Mouse (Mus musculus): ENCODE results near the gene Ddx52.

Ddx52 gene

DNA sequence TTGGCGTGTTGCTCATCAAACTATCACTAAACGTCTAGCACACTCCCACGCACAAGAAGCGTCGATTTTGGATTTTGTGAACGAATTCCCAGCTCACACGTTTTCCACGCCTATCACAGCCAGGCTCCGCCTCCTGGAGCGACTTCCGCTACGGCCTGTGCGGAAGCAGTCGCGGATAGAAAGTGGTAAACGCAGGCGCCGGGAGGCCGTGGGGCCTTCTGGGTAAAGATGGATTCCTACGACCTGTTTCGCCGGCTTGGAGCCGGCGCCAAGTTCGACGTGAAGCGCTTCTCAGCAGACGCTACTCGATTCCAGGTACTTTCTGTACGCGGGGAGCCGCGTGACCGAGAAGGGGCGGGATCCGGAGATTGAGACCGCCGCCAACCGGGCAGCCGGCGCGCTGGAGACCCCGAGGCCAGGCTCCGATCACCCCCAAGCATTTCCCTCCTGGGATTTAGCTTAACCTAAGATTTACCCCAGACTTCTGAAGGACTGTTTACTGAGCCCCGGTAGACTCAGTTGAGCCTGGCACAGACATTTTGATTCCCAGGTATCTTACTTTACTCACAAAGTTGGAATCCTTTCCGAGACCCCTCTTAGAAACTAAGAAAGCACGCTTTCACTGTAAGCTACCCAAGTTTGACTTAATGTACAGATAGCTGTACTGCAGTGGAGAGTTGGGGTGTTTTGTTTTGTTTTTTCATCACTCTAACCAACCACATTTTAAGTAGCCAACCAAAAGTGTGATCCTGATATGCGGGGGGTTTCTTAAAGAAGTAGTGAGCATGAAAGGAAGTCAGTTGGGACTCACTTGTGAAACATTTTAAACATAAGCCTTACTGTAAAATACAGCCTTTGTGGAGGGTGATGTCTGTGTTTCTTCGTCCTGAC is at the start of gene Ddx52:
Ddx52 (plus strand) TSS at position 113 of the 891 bp plus-strand sequence.
- peak; percentile 92 for DNase-seq (ENCODE audit: low spot score)

DNA sequence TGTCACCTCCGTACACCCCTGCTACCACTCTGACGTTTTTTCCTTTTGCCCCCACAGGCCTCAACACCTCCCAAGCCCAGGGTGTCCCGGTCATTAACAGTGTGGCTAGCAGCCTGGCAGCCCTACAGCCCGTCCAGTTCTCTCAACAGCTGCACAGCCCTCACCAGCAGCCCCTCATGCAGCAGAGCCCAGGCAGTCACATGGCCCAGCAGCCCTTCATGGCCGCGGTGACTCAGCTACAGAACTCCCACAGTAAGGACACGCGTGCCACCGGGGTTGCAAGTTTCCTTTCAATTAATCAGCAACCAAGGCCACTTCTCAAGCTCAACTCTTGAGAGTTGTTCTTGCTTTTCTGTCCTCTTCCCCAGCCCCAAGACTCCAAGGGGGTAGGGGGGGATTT is 48.5 kb upstream of the Ddx52 start:
- DNase-seq (ENCODE audit: low spot score), result no peak

DNA sequence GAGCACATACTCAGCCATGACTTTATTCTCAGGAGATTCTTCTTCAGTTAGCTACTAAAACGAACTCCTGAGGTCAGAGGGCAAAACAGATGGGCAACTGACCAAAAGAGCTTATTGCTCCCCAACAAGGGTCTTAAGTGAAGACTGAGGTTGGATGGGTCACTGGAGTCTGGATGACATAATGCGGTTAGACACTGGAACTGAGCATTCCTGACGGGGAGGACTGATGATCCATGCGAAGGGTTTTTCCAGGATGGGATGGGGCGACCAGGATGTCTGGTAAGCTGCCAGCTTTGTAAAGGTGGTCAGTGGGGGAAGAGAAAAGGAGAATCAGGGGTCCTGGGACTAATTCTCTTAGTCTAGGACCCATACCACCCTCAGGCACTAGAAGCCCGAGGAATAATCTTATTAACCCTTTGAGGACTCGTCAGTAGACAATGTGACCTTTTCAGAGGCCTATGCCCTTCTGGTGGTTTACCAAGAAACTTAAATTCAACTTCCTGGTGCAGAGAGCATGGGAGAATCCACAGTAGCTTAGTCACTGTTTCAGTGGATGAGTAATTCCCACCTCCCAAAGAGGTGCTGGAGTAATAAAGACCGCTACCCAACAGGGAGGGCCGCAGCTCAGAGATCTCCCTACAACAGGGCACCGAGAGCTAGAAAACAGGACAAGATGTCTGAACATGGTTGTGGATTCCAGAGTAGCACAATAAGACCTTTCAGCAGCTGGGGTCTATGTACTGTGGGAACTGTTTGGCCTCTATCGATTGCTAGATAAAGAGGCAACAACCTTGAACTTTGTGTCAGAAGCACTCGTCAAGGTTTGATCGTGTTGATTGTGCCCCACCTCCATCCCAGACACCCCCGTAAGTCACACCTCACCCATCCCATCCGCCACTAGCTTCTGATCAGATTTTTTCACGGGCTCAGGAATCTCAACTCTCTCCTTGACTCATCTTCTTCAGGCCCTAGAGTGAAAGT is 45.1 kb upstream of the Ddx52 start:
- no peak for DNase-seq (ENCODE audit: low spot score)

DNA sequence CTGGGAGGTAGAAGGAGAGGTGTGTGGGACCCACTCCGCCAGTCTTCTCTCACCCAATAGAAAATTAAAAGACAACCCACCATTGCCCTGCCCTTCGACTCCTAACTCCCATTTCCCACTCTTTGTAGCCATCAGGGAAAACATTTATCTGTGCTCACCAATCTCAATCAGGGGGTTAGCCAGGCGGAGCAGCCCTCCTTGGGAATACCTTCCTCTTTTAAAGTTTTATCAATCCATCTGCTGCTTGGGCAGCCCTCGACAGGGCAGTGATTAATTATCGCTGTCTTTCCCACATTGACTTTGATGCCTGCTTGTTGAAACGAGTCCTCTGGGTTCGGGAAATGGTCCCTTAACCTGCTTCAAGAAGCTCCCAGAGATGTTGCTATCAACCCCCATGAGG is 44.3 kb upstream of the Ddx52 start:
- no peak for DNase-seq (ENCODE audit: low spot score)

DNA sequence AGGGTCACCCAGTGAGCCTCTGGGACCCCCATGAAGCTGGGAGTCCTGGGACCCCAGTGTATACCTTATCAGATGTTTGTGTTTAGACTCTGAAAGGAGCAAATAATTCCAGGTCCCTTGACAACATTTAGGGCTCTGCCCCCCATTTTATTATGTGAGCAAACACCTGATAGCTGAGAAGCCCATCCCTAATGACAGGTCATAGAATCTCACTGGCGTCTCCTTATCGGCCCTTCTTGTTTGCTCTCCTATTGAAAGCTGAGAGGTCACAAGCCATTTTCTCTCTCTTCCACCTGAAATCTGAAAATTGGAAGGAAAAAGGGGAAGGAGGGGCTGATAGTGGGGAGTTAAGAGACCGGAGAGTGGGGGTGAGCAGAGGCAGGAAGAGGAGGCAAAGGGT is 39.0 kb upstream of the Ddx52 start:
- DNase-seq (ENCODE audit: low spot score), result no peak

DNA sequence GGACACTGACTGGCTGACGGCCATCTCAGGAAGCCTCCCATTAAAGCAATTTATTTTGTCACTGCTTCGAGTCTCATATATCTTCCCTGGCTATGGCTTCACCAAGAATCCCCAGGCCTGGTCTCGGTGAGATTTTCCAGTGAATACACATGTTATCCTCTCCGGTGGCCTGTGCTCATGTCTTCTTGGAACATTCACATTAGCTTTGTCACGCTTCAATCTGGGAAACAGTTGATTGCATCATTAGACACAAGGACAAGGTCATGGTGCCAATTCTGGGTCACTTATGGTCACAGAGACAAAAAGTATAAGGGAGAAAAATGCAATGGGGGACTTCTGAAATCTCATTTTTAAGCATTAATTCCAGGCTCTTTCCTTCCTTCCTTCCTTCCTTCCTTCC is 36.1 kb upstream of the Ddx52 start:
- no peak for DNase-seq (ENCODE audit: low spot score)

DNA sequence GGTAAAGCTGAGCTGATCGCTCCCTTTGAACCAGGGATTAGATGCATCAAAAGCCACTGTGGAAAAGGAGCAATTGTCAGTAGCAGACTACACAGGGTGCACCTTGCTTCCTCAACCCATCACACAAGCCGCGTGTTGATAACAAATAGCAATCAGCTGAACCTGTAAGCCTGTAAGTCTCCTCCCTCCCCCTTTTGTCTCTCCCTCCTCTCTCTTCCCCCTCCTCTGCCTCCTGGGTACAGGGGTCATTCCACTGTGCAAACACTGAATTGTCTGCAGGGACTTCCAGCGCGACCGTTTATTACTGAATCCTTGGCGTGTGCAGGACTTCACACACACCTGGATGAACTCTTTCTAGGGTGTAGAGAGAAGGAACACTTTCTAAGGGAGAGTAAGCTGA is 33.5 kb upstream of the Ddx52 start:
- no peak for DNase-seq (ENCODE audit: low spot score)

DNA sequence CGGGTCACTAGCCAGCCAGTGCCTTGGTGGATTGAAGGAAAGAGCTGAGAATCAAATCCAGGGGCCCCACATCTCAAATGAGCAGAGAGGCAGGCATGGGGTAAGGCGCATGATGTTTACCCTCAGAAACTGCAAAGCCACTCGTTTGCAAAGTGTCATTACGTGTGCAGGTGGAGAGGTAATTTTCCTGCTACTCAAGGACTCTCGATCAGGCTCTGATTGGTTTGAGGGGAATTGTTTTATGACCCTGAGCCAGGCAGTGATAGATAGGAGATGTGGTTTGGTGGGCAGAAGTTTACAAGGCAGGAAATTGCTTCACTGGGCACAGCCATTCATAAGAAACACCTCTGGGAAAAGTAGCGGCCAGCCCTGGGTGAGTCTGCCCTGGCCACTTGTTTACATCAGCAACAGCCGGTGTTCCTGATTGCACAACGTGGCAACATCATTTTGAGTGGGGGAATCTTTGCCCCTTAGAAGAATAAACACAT is 28.0 kb upstream of the Ddx52 start:
- no peak for DNase-seq (ENCODE audit: low spot score)

DNA sequence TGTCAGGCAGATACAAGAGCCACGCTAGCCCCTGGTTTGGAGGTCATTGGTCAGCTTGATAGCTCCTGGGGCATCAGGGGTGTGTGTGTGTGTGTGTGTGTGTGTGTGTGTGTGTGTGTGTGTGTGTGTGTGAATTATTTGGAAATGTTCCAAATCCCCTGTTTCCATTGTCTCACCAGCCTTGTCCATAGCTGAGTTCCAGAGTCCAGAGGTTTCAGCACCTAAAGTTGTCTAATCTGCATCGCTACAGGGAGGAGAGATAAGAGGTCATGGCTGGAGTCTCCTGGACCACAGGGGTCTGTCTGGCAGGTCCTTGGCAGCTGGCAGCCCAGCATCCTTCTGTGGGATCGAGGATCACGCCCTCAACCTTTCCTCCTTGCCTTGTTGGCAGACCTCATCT is 27.4 kb upstream of the Ddx52 start:
- no peak for DNase-seq (ENCODE audit: low spot score)

DNA sequence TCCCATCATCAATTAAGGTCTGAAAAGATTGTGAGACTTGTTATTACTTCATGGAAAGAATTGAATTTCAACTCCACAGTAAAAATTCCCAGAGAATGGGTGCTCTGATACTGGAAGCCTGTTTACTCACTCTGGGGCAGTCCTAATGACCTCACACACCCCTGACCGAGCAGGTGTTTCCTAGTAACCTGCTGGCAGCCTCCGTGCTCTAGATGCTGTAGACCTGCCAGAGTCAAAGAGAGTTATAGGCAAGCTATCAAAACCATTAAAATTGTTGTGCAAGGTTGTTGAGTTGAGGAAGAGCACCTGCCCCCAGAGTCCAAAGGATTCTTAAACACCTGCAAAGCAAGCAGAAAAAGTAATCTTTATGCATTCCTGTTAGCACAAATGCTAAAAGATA is 19.3 kb upstream of the Ddx52 start:
- DNase-seq (ENCODE audit: low spot score), result no peak

DNA sequence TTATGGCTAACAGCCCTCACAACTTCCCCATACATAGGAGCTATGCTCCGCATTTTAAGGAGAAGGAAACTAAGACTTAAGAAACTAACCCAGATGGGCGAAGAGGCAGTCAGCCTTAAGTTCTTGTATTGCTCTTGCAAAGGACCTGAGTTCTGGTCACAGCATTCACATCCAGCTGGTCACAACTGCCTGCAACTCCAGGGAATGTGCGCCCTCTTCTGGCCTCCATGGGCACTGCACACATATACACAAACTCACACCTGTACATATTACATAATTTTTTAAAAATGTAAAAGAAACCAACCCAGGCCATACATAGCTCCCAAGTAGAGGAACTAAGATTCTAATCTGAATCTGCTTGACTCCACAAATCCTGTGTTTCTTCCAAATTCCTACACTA is 14.8 kb upstream of the Ddx52 start:
- DNase-seq (ENCODE audit: low spot score), result peak; percentile 29

DNA sequence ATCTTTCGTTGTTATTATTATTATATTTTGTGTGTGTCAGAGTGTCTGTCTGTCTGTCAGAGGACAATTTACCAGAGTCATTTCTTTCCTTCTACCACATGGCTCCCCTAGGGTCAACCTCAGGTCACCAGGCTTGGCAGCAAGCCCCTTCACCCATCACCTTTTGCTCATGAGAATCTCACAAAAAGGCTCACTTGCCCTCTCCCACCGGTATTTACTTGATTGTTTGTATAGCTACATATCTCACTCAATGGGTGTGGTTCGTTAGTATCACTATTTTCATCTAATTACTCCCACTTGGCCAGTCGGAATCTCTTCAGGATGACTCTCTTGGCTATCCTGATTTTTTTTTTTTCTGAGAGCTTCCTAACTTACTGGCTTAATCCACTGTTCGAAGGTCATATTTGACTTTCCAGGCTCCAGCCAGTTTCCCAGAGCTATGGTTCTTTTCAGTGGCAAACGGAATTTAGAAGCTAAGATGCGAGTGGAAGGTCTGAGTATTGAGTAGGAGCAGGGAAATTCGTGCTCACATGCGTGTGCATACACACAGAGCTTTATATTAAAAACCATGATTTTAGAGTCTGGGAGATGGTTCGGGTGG is 9.3 kb upstream of the Ddx52 start:
- no peak for DNase-seq (ENCODE audit: low spot score)

DNA sequence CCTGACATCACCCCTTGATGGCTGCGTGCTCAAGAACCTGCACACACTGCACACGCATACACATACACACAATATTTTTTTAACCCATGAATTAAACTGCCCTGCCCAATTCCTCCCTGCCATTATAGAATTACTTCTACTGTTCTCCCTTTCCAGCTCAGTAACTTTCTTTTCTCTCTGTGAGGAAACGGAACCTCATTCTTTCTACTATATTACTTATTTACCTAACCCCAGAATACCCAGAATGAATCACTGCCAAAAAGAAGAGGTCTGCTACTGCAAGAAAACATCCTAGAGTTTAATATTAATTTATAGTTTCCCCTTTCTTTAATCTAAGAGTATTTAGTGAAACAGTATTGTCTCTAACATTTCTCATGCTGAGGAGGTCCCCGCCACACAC is 8.5 kb upstream of the Ddx52 start:
- DNase-seq (ENCODE audit: low spot score), result no peak

DNA sequence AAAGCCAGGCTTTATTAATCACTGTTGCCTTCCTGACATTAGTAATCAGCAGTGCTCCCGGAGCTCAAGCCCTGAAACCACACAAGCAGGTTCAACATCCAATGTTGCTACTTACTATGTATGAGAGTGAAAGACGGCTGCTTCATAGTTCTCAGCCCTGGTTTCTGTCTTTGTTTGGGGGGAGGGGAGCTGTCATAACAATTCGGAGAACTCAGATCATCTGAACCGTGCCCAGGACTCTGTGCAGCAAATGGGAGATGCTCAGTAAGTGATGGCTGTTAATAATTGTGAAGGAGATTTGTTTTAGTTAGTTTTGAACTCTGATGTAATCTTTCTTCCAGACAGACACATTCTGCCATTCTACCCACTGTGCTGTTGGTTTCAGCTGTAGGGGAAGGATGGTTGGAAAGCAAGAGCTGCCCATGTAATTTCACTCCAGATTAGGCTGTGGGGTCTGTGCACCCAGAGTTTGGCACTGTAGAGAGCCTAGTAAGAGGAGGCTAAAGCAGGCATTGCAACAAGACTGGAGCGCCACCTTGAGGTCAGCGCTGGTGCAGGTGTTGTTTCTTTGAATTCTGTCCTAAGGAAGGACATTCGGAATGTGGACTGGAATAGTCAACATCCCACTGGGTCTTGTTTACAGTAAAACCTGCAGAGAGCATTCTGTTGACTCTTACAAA is 5.7 kb upstream of the Ddx52 start:
- peak; percentile 89 for DNase-seq (ENCODE audit: low spot score)

DNA sequence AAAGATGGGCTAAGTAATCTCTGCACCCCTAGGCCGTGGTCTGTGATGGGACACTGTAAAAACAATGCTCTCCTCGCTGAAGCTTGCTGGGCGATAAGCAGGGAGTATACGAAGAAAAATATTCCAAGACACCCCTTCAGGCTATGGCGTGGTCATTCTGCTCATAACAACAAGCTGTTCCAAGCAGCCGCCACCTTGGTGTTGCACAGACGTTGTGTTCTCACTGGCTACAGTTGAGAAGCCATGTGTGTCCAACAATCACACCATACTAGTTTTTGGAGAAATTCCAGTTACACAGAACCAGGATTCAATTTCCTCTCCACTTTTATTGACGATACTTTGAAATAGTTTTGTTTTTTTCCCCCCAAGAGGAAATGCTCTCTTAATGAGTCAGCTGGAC is 3.3 kb upstream of the Ddx52 start:
- no peak for DNase-seq (ENCODE audit: low spot score)

DNA sequence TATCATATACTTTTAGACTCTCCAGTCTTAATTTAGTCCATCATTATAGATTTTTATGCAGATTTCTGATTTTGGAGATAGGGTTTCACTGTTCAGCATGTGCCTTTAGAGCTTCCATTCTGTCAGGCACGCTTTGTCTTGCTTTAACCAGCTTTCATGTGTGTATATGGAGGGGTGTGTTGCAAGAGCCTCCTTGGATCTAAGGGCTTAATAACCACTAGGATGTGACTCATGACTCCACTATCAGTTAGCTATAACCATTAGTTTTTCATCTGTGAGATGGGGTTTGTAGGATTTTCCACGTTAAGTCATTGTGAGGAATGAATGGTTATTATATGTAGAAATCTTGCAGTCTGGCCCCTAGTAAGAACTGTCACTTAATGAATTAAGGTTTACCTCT is 15.0 kb downstream of the Ddx52 start:
- no peak for DNase-seq (ENCODE audit: low spot score)

DNA sequence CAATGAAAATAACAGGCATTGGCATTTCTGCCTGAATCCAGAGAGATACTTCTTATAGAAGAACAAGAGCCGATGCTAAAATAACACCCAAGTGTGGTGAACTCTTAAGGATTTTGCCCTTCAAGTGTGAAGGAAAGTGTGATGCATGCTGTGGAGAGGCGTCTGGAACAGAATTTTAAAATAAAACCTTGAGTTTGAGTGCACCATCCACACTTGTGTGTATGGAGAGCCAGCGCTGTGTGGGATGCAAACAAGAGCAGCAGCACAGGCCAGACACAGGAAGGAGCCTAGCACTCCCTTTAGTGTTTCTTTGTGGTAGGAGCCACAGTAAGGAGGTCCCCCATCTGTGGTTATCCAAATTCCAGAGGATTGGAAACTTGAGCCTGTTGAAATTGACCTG is 20.1 kb downstream of the Ddx52 start:
- DNase-seq (ENCODE audit: low spot score), result no peak

DNA sequence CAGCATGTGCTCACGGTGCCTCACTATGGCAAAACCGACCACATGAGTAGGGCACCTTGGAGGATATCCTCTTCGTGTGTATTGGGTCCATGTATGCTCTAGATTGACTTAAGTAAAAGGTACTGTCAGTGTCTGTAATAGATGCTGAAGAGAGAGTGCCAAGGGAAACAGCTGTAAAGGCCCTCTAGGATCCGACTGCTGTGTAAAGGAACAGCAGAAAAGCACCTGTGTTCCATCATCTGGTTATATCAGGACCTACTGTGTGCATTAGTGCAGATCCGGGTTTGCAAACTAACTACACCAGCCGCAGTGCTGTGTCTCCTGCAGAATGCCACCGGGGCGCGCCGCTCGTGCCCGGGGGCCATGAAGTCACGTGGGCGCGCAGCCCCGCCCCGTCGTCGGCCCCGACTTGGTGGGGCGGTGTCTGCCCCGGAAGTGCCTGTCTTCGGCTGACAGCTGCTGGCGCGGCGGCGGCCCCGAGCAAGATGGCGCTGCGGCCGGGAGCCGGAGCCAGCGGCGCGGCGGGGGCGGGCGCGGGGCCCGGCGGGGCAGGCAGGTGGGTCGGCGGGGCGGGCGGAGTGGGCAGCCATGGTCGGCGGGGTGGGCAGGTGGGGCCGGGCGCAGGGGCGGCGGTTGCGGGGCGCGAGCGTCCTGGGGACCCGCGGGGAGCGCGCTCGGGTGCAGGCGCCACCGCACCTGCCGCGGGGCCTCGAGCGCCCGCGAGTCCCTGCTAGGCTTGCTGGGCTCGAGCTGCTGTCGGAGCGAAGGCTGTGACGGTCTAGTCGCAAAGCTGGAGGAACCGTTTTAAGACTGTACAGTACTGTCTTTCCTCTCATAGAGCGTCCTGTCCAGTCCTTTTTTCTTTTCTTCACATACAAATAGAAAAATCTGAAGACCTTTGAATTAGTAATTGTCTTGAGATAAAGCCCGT is 22.4 kb downstream of the Ddx52 start, which contains the start of gene Synrg:
Synrg (plus strand) TSS at position 438 of the 931 bp plus-strand sequence.
- DNase-seq (ENCODE audit: low spot score), result peak; percentile 90

DNA sequence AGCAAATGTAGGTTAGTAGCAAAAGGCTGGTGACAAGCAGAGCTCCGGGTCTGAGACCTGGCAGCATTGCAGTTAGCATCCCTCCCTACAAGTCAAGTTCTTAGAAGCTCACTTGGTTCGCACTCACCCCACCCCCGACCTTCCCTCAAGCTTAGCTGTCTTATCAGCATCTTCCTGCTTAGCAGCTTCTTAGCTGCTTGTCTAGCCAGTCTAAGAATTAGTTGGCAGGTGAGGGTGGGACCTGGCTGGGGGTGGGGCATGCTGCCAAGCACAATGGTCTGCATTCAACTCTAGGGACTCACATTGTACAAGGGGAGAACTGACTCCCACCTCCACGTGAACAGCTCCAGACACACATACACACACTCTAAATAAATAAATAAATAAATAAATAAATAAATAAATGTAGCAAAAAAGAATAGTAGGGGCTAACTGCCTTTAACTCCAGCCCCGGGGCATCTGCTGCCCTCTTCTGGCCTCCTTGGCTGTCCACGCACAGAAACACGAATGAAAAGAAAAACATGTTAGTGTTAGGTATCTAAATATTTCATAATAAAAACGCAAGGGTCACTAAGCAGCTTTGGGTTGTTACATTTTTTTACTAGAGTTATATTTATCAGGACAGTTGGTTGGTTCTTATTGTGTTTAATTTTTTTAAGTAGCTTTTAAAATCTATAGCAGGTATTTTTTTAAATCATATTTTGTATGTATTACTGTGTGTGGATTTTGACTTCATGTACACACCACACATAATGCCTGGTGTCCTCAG is 25.8 kb downstream of the Ddx52 start:
- DNase-seq (ENCODE audit: low spot score), result no peak

DNA sequence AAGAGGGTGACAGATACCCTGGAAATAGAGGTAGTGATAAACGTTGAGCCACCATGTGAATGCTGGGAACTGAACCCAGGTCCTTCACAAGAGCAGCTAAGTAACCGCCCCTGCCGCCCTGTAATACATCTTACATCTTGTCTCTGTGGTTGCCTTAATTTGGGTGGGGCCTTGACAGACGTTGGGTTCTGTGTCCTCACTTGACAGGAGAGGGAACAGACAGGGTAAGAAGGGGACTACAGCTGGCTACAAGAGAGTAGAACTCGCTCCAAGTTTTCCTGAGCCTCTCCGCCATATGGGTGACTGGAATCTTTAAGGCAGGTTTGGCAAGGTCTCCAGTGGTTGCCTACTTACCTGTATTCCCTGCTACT is 26.3 kb downstream of the Ddx52 start:
- no peak for DNase-seq (ENCODE audit: low spot score)
